Mouse (Mus musculus) heart, postnatal 0 days (tissue): ENCODE measurements around the gene Kif7. TPM values are rescaled to one million over a fixed set of nuclear protein-coding genes. Genes with fewer than 3 reads are reported as not detected.

Experiments
- ATAC-seq: fragments of 200-750 bp; cut with Nextera tagmentation; 2 replicates; pipeline ENCODE4 v1.8.0; 2017; ENCODE audit warnings: low read depth, moderate number of reproducible peaks, moderate library complexity; ENCODE audit not compliant: insufficient read depth
- DNase-seq: peaks from one replicate; pipeline ENCODE4 v3.0.0-alpha.2; 2016; ENCODE audit warnings: low spot score
- H3K27ac ChIP-seq: fragments of 300-500 bp; sonication (generic); 2 replicates; pipeline ENCODE4 v1.5.1; 2014; ENCODE audit warnings: low read depth, mild to moderate bottlenecking
- H3K27me3 ChIP-seq: fragments of 300-500 bp; sonication (generic); 2 replicates; pipeline ENCODE4 v1.6.1; 2014; ENCODE audit warnings: low read length, mixed read lengths; ENCODE audit not compliant: control insufficient read depth, insufficient read depth
- H3K36me3 ChIP-seq: fragments of 300-500 bp; sonication (generic); replicated peaks from 2 replicates; pipeline ENCODE4 v1.6.1; 2014; ENCODE audit warnings: low read length, mixed read lengths; ENCODE audit not compliant: control insufficient read depth, insufficient read depth
- H3K4me1 ChIP-seq: fragments of 300-500 bp; sonication (generic); 2 replicates; pipeline ENCODE4 v1.6.1; 2014; ENCODE audit warnings: antibody characterized with exemption; ENCODE audit not compliant: control insufficient read depth, insufficient read depth
- H3K4me2 ChIP-seq: fragments of 300-500 bp; sonication (generic); 2 replicates; pipeline ENCODE4 v1.6.1; 2014; ENCODE audit warnings: low read depth, mild to moderate bottlenecking, low read length, moderate library complexity
- H3K4me3 ChIP-seq: fragments of 300-500 bp; sonication (generic); 2 replicates; pipeline ENCODE4 v1.5.1; 2014; ENCODE audit warnings: low read depth, low read length
- H3K9ac ChIP-seq: fragments of 300-500 bp; sonication (generic); replicated peaks from 2 replicates; pipeline ENCODE4 v1.6.1; 2014; ENCODE audit warnings: low read depth, low read length, mixed read lengths
- H3K9me3 ChIP-seq: fragments of 300-500 bp; sonication (generic); replicated peaks from 2 replicates; pipeline ENCODE4 v1.6.1; 2016; ENCODE audit warnings: low read length; ENCODE audit not compliant: control insufficient read depth
- CTCF ChIP-seq: IDR thresholded peaks from 2 replicates; pipeline ENCODE4 v1.5.1; 2016; ENCODE audit warnings: antibody characterized with exemption, control low read depth, low read depth
- EP300 ChIP-seq: IDR thresholded peaks from 2 replicates; pipeline ENCODE4 v1.6.1; 2016; ENCODE audit warnings: antibody characterized with exemption, low read depth
- WGBS: fragments of 180-500 bp; shearing (Covaris S2); extraction: QIAGEN DNeasy Blood & Tissue Kit; methylation state at CpG from one replicate; pipeline ENCODE4 v1.1.7; 2014; 5-methylcytosine and 5-hydroxymethylcytosine counted together
- polyA plus RNA-seq: library from polyadenylated mRNA; unstranded; fragments of >200 nt; fragmentation: Nextera tagmentation; extraction: Ambion mirVana; gene quantifications from 2 replicates; pipeline ENCODE4 v1.2.1, GENCODE M21; 2015
- total RNA-seq: library from RNA; depleted of rRNA; stranded (reverse); fragments of >200 nt; gene quantifications from 2 replicates; pipeline ENCODE4 v1.2.3, GENCODE M21; 2014; ENCODE audit warnings: low replicate concordance

The Kif7 gene
- total and polyA plus RNA-seq, 2 experiments from 2014 or later = 0.92 to 1.7 TPM

- Histone ChIP-seq H3K9ac (no peak overlapping the region), H3K27me3 (peaks cover 8% of the 10 kb centered on the region; the same call in 1 of the 2 replicates), H3K27ac (no peak overlapping the region), H3K4me2 (no peak overlapping the region), H3K36me3 (0 out of 2 replicates have a peak, but pooled peaks cover 3% of the 10 kb centered on the region), H3K4me3 (no peak overlapping the region), H3K9me3 (no peaks in the 10 kb centered on the region), H3K4me1 (no peaks in the 10 kb centered on the region)
- 59% methylated on average over 8 of the region's 8 CpGs for WGBS
- TF ChIP-seq CTCF (no peak), EP300 (no peak)
- ATAC-seq = peak; percentile 27; the same call in 1 of the 2 replicates
- no peak for DNase-seq
Observed at GRCm38 (mm10) chr7:79734563-79734962, 19.0 kb upstream of the Kif7 start.

GRCm38 (mm10) chr7:79732622-79733021 is 17.1 kb upstream of the Kif7 start, which contains the start of gene Plin1:
TSS of gene Plin1 (minus strand) at chr7:79732903.
- Histone ChIP-seq H3K9me3 (no peaks in the 10 kb centered on the region), H3K9ac (no peak within 1 kb of the TSS), H3K4me1 (no peaks in the 10 kb centered on the region), H3K4me2 (no peak within 1 kb of the TSS), H3K36me3 (0 out of 2 replicates have a peak, but pooled peaks cover 3% of the 10 kb centered on the region), H3K27me3 (peaks cover 9% of the 10 kb centered on the region; the same call in 1 of the 2 replicates), H3K4me3 (no peak within 1 kb of the TSS), H3K27ac (no peak within 1 kb of the TSS)
- WGBS = 56% methylated on average over 4 of the region's 4 CpGs
- TF ChIP-seq CTCF = no peak
- no peak for TF ChIP-seq EP300
- no peak for ATAC-seq
- no peak for DNase-seq

GRCm38 (mm10) chr7:79731438-79731837 is 15.9 kb upstream of the Kif7 start:
- ATAC-seq = no peak
- no peaks in the 10 kb centered on the region for H3K9me3 ChIP-seq
- no peaks in the 10 kb centered on the region for H3K4me1 ChIP-seq
- DNase-seq = no peak
- no peak overlapping the region for H3K4me3 ChIP-seq
- TF ChIP-seq EP300 (no peak), CTCF (no peak)
- no peak overlapping the region for H3K27ac ChIP-seq
- no peak overlapping the region for H3K4me2 ChIP-seq
- peaks cover 9% of the 10 kb centered on the region; the same call in 1 of the 2 replicates for H3K27me3 ChIP-seq
- H3K36me3 ChIP-seq = 0 out of 2 replicates have a peak, but pooled peaks cover 2% of the 10 kb centered on the region
- 78% methylated on average over 13 of the region's 13 CpGs for WGBS
- no peak overlapping the region for H3K9ac ChIP-seq

GRCm38 (mm10) chr7:79729743-79730370 is 14.3 kb upstream of the Kif7 start:
- WGBS = 52% methylated on average over 11 of the region's 11 CpGs
- H3K9ac ChIP-seq = no peak overlapping the region
- H3K27me3 ChIP-seq = peaks cover 9% of the 10 kb centered on the region; the same call in 1 of the 2 replicates
- no peak overlapping the region for H3K4me3 ChIP-seq
- no peaks in the 10 kb centered on the region for H3K4me1 ChIP-seq
- no peaks in the 10 kb centered on the region for H3K36me3 ChIP-seq
- no peak for TF ChIP-seq EP300
- peak; percentile 25; the same call in 1 of the 2 replicates for TF ChIP-seq CTCF
- H3K27ac ChIP-seq = no peak overlapping the region
- ATAC-seq = no peak
- H3K4me2 ChIP-seq = no peak overlapping the region
- no peaks in the 10 kb centered on the region for H3K9me3 ChIP-seq
- no peak for DNase-seq

- Histone ChIP-seq H3K9me3 (no peaks in the 10 kb centered on the region), H3K27ac (no peak overlapping the region), H3K27me3 (peaks cover 9% of the 10 kb centered on the region; the same call in 1 of the 2 replicates), H3K36me3 (no peaks in the 10 kb centered on the region), H3K4me3 (no peak overlapping the region), H3K4me1 (no peaks in the 10 kb centered on the region), H3K9ac (no peak overlapping the region), H3K4me2 (no peak overlapping the region)
- ATAC-seq (no peak), DNase-seq (peak; percentile 63)
- TF ChIP-seq EP300 (no peak), CTCF (peak; percentile 74)
- WGBS = 3% methylated on average over 8 of the region's 8 CpGs
Observed at GRCm38 (mm10) chr7:79729169-79729568, 13.6 kb upstream of the Kif7 start.

GRCm38 (mm10) chr7:79728219-79728618 is 12.7 kb upstream of the Kif7 start:
- ATAC-seq = peak; percentile 28; the same call in 1 of the 2 replicates
- Histone ChIP-seq H3K27me3 (peaks cover 9% of the 10 kb centered on the region; the same call in 1 of the 2 replicates), H3K27ac (no peak overlapping the region), H3K4me2 (no peak overlapping the region), H3K36me3 (no peaks in the 10 kb centered on the region), H3K9me3 (no peaks in the 10 kb centered on the region), H3K9ac (no peak overlapping the region), H3K4me1 (no peaks in the 10 kb centered on the region), H3K4me3 (no peak overlapping the region)
- peak; percentile 43 for DNase-seq
- peak; percentile 81 for TF ChIP-seq CTCF
- TF ChIP-seq EP300 = no peak
- WGBS = 23% methylated on average over 6 of the region's 6 CpGs
